Mouse (Mus musculus): ENCODE results near the gene Nuf2. TPM values are rescaled to one million over a fixed set of nuclear protein-coding genes. Genes with fewer than 3 reads are reported as not detected.
A peak's percentile ranks its signal among the peaks of the same experiment; 100 is the strongest.

Nuf2 gene
- total and polyA plus RNA-seq, 3 experiments = 53.5 to 119 (median 104) TPM

GRCm38 (mm10) chr1:169459071-169459782, 72.0 kb downstream of the Nuf2 start:
- DNase-seq (ENCODE audit: extremely low read depth) = peak; percentile 51
- Histone ChIP-seq H3K79me2 (replicated peaks; ENCODE audit: control insufficient read depth, extremely low read depth, insufficient read depth, poor library complexity, severe bottlenecking) (no peaks in the 10 kb centered on the region), H3K4me3 (replicated peaks in 1 of 3; ENCODE audit: low read depth in 2 of 3, low read length in 2 of 3, poor library complexity in 1 of 3) (no peak overlapping the region), H3K4me2 (ENCODE audit: insufficient read depth, low read depth, poor library complexity, severe bottlenecking) (peak overlapping the region; percentile 92; the same call in 1 of the 2 replicates), H3K36me3 (replicated peaks in 1 of 2; ENCODE audit: control insufficient read depth in 1 of 2, insufficient read depth in 1 of 2, low read length in 1 of 2) (no peaks in the 10 kb centered on the region), H3K27me3 (replicated peaks) (peaks cover 18% of the 10 kb centered on the region), H3K27ac (ENCODE audit: insufficient read depth, low read depth) (no peak overlapping the region), H3K4me1 (ENCODE audit: control insufficient read depth in 1 of 2, insufficient read depth in 2 of 2) (no peaks in the 10 kb centered on the region), H3K9me3 (replicated peaks; ENCODE audit: low read length) (no peaks in the 10 kb centered on the region), H3K9ac (ENCODE audit: insufficient read depth, low read depth) (peak overlapping the region; percentile 48; the same call in 1 of the 2 replicates)
- in situ Hi-C loops (cut with MboI; ENCODE audit: low pct_ligation_motif_present, low pct_unique_long_range_greater_than_20kb, low sequenced_read_pairs) = no loop called here
- dilution Hi-C loops (cut with MboI; ENCODE audit: extremely low pct_ligation_motif_present, extremely low pct_unique_long_range_greater_than_20kb, low sequenced_read_pairs) = no loop called here
- TF ChIP-seq MXI1 (IDR thresholded peaks at IDR 0.05; ENCODE audit: low read depth, low read length) = no peak
- TF ChIP-seq EP300 (IDR thresholded peaks at IDR 0.05; ENCODE audit: low read length) = no peak
- no peak for TF ChIP-seq PAX5 (IDR thresholded peaks at IDR 0.05; ENCODE audit: low read length)
- TF ChIP-seq POLR2AphosphoS2 (IDR thresholded peaks at IDR 0.05; ENCODE audit: low read depth, low read length) = no peak
- TF ChIP-seq CTCF (conservative IDR thresholded peaks at IDR 0.05 in 1 of 2, IDR thresholded peaks at IDR 0.05 in 1 of 2; ENCODE audit: low read depth in 2 of 2, low read length in 2 of 2) = peak; percentile 62 to 80
- TF ChIP-seq MYC (IDR thresholded peaks at IDR 0.05; ENCODE audit: low read depth, low read length) = no peak
- TF ChIP-seq RCOR1 (conservative IDR thresholded peaks at IDR 0.05; ENCODE audit: low read depth, low read length) = no peak
- no peak for TF ChIP-seq ETS1 (conservative IDR thresholded peaks at IDR 0.05; ENCODE audit: low read depth, low read length)
- TF ChIP-seq ZC3H11A (IDR thresholded peaks at IDR 0.05; ENCODE audit: low read depth, low read length) = no peak
- no peak for TF ChIP-seq NELFE (IDR thresholded peaks at IDR 0.05; ENCODE audit: low read depth, low read length)
- TF ChIP-seq SMC3 (IDR thresholded peaks at IDR 0.05; ENCODE audit: low read depth, low read length) = peak; percentile 54
- no peak for TF ChIP-seq CHD1 (IDR thresholded peaks at IDR 0.05; ENCODE audit: low read depth, low read length)
- no peak for TF ChIP-seq USF2 (conservative IDR thresholded peaks at IDR 0.05; ENCODE audit: low read depth, low read length)
- peak; percentile 89 for TF ChIP-seq RAD21 (IDR thresholded peaks at IDR 0.05; ENCODE audit: low read depth, low read length)
- TF ChIP-seq ZKSCAN1 (IDR thresholded peaks at IDR 0.05; ENCODE audit: borderline replicate concordance, low read depth, low read length) = no peak
- TF ChIP-seq TCF12 (IDR thresholded peaks at IDR 0.05; ENCODE audit: low read depth, low read length) = no peak
- TF ChIP-seq MAX (IDR thresholded peaks at IDR 0.05; ENCODE audit: low read length) = no peak
- no peak for TF ChIP-seq ELF1 (IDR thresholded peaks at IDR 0.05; ENCODE audit: low read depth, low read length)
- TF ChIP-seq MEF2A (IDR thresholded peaks at IDR 0.05; ENCODE audit: borderline replicate concordance, low read depth, low read length) = no peak
- 0 out of 2 replicates have a peak, but pooled peaks have one; percentile 27 for TF ChIP-seq IRF4 (IDR thresholded peaks at IDR 0.05; ENCODE audit: low read depth, low read length)
- TF ChIP-seq GABPA (IDR thresholded peaks at IDR 0.05; ENCODE audit: insufficient replicate concordance, low read depth, low read length) = no peak
- no peak for TF ChIP-seq UBTF (IDR thresholded peaks at IDR 0.05; ENCODE audit: low read depth, low read length)
- TF ChIP-seq USF1 (IDR thresholded peaks at IDR 0.05; ENCODE audit: low read depth, low read length) = no peak
- TF ChIP-seq JUN (IDR thresholded peaks at IDR 0.05; ENCODE audit: insufficient read depth, low read depth, low read length) = no peak

Other genes with a start within 250 kb of the Nuf2 start
- gene Rgs5, start 124.0 kb upstream of the Nuf2 start, total RNA-seq (2012; rRNA removed) = 0.04 TPM in 1 of 2 replicates, not detected in the other
- gene Rgs5, start 124.0 kb upstream of the Nuf2 start, total RNA-seq (2014; rRNA removed) = not detected in 2 replicates
- not detected in 2 replicates for gene Rgs5, start 124.0 kb upstream of the Nuf2 start, polyA plus RNA-seq (2012; ENCODE audit: insufficient read length, low read depth)
- gene Rgs4, start 216.2 kb upstream of the Nuf2 start, total RNA-seq (2012; rRNA removed) = not detected in 2 replicates
- not detected in 2 replicates for gene Rgs4, start 216.2 kb upstream of the Nuf2 start, total RNA-seq (2014; rRNA removed)
- not detected in 2 replicates for gene Rgs4, start 216.2 kb upstream of the Nuf2 start, polyA plus RNA-seq (2012; ENCODE audit: insufficient read length, low read depth)

Data from CH12.LX (cell line).